Mouse (Mus musculus) neural tube, embryonic 15.5 days (tissue): ENCODE measurements around the gene Pde4b. TPM values are rescaled to one million over a fixed set of nuclear protein-coding genes. Genes with fewer than 3 reads are reported as not detected.

Source experiments
- ATAC-seq: fragments of 200-750 bp; cut with Nextera tagmentation; 2 replicates; pipeline ENCODE4 v1.8.0; 2017; ENCODE audit warnings: mild to moderate bottlenecking, moderate TSS enrichment, moderate library complexity; ENCODE audit not compliant: low FRiP score
- H3K27ac ChIP-seq: fragments of 300-500 bp; sonication (generic); replicated peaks from 2 replicates; pipeline ENCODE4 v1.5.1; 2015; ENCODE audit warnings: mild to moderate bottlenecking, inconsistent platforms
- H3K27me3 ChIP-seq: fragments of 300-500 bp; sonication (generic); replicated peaks from 2 replicates; pipeline ENCODE4 v1.6.1; 2015; ENCODE audit warnings: inconsistent platforms
- H3K36me3 ChIP-seq: fragments of 300-500 bp; sonication (generic); 2 replicates; pipeline ENCODE4 v1.6.1; 2015; ENCODE audit warnings: inconsistent platforms
- H3K4me1 ChIP-seq: fragments of 300-500 bp; sonication (generic); 2 replicates; pipeline ENCODE4 v1.6.1; 2015; ENCODE audit warnings: inconsistent platforms
- H3K4me2 ChIP-seq: fragments of 300-500 bp; sonication (generic); 2 replicates; pipeline ENCODE4 v1.6.1; 2015; ENCODE audit warnings: inconsistent platforms, mild to moderate bottlenecking, moderate library complexity
- H3K4me3 ChIP-seq: fragments of 300-500 bp; sonication (generic); replicated peaks from 2 replicates; pipeline ENCODE4 v1.5.1; 2015; ENCODE audit warnings: mild to moderate bottlenecking, inconsistent platforms
- H3K9ac ChIP-seq: fragments of 300-500 bp; sonication (generic); replicated peaks from 2 replicates; pipeline ENCODE4 v1.6.1; 2015; ENCODE audit warnings: mild to moderate bottlenecking, inconsistent platforms
- H3K9me3 ChIP-seq: fragments of 300-500 bp; sonication (generic); replicated peaks from 2 replicates; pipeline ENCODE4 v1.6.1; 2016; ENCODE audit warnings: inconsistent platforms
- WGBS: fragments of 180-500 bp; shearing (Covaris S2); methylation state at CpG from one replicate; pipeline ENCODE4 v1.1.7; 2015; ENCODE audit warnings: mixed read lengths; 5-methylcytosine and 5-hydroxymethylcytosine counted together
- polyA plus RNA-seq: library from polyadenylated mRNA; unstranded; fragments of >200 nt; fragmentation: Nextera tagmentation; extraction: Ambion mirVana; gene quantifications from 2 replicates; pipeline ENCODE4 v1.2.1, GENCODE M21; 2015

Gene Pde4b
- polyA plus RNA-seq, 1 experiment from 2014 or later, result 40.9 TPM

GRCm38 (mm10) chr4:102104534-102105014, 17.2 kb downstream of the Pde4b start:
- Histone ChIP-seq H3K36me3 (no peaks in the 10 kb centered on the region), H3K4me2 (no peak overlapping the region), H3K27ac (no peak overlapping the region), H3K4me3 (no peak overlapping the region), H3K9me3 (no peaks in the 10 kb centered on the region), H3K9ac (no peak overlapping the region), H3K27me3 (no peaks in the 10 kb centered on the region), H3K4me1 (no peaks in the 10 kb centered on the region)
- WGBS, result 85% methylated on average over 2 of the region's 2 CpGs
- ATAC-seq, result no peak

- Histone ChIP-seq H3K36me3 (no peaks in the 10 kb centered on the region), H3K9me3 (no peaks in the 10 kb centered on the region), H3K27me3 (no peaks in the 10 kb centered on the region), H3K4me1 (no peaks in the 10 kb centered on the region), H3K4me2 (no peak overlapping the region), H3K9ac (no peak overlapping the region), H3K4me3 (no peak overlapping the region), H3K27ac (no peak overlapping the region)
- ATAC-seq, result no peak
- 93% methylated on average over 6 of the region's 6 CpGs for WGBS
Measured at GRCm38 (mm10) chr4:102106771-102107170, 19.4 kb downstream of the Pde4b start.

- Histone ChIP-seq H3K27me3 (no peaks in the 10 kb centered on the region), H3K9me3 (no peaks in the 10 kb centered on the region), H3K9ac (no peak overlapping the region), H3K36me3 (no peaks in the 10 kb centered on the region), H3K4me2 (no peak overlapping the region), H3K4me1 (no peaks in the 10 kb centered on the region), H3K27ac (no peak overlapping the region), H3K4me3 (no peak overlapping the region)
- WGBS, result 93% methylated on average over 3 of the region's 3 CpGs
- ATAC-seq, result no peak
Measured at GRCm38 (mm10) chr4:102119454-102119853, 32.1 kb downstream of the Pde4b start.

- no peak overlapping the region for H3K9ac ChIP-seq
- H3K4me2 ChIP-seq, result no peak overlapping the region
- no peaks in the 10 kb centered on the region for H3K4me1 ChIP-seq
- no peaks in the 10 kb centered on the region for H3K27me3 ChIP-seq
- no peaks in the 10 kb centered on the region for H3K36me3 ChIP-seq
- H3K27ac ChIP-seq, result no peak overlapping the region
- 82% methylated on average over 3 of the region's 3 CpGs for WGBS
- ATAC-seq, result no peak
- H3K4me3 ChIP-seq, result no peak overlapping the region
- H3K9me3 ChIP-seq, result no peaks in the 10 kb centered on the region
Measured at GRCm38 (mm10) chr4:102136366-102136849, 49.1 kb downstream of the Pde4b start.

- Histone ChIP-seq H3K4me1 (no peaks in the 10 kb centered on the region), H3K9me3 (no peaks in the 10 kb centered on the region), H3K4me2 (no peak overlapping the region), H3K9ac (no peak overlapping the region), H3K36me3 (no peaks in the 10 kb centered on the region), H3K4me3 (no peak overlapping the region), H3K27ac (no peak overlapping the region), H3K27me3 (no peaks in the 10 kb centered on the region)
- WGBS, result 71% methylated on average over 4 of the region's 4 CpGs
- ATAC-seq, result no peak
Measured at GRCm38 (mm10) chr4:102138346-102138745, 51.0 kb downstream of the Pde4b start.

GRCm38 (mm10) chr4:102141241-102141640, 53.9 kb downstream of the Pde4b start:
- Histone ChIP-seq H3K4me2 (no peak overlapping the region), H3K27me3 (no peaks in the 10 kb centered on the region), H3K4me3 (no peak overlapping the region), H3K36me3 (no peaks in the 10 kb centered on the region), H3K9ac (no peak overlapping the region), H3K9me3 (no peaks in the 10 kb centered on the region), H3K27ac (no peak overlapping the region), H3K4me1 (no peaks in the 10 kb centered on the region)
- no peak for ATAC-seq
- 85% methylated on average over 3 of the region's 3 CpGs for WGBS

GRCm38 (mm10) chr4:102148766-102149165, 61.4 kb downstream of the Pde4b start:
- H3K4me2 ChIP-seq, result no peak overlapping the region
- WGBS, result 75% methylated on average over 4 of the region's 4 CpGs

GRCm38 (mm10) chr4:102159178-102159577, 71.8 kb downstream of the Pde4b start:
- H3K27ac ChIP-seq, result no peak overlapping the region
- ATAC-seq, result no peak
- H3K27me3 ChIP-seq, result no peaks in the 10 kb centered on the region
- H3K9me3 ChIP-seq, result no peaks in the 10 kb centered on the region
- no peak overlapping the region for H3K9ac ChIP-seq
- H3K4me1 ChIP-seq, result no peaks in the 10 kb centered on the region
- H3K4me3 ChIP-seq, result no peak overlapping the region
- no peak overlapping the region for H3K4me2 ChIP-seq
- H3K36me3 ChIP-seq, result no peaks in the 10 kb centered on the region

More at GRCm38 (mm10) chr4:102148766-102149165, 61.4 kb downstream of the Pde4b start:
- Histone ChIP-seq H3K9me3 (no peaks in the 10 kb centered on the region), H3K27ac (no peak overlapping the region), H3K36me3 (no peaks in the 10 kb centered on the region), H3K4me1 (no peaks in the 10 kb centered on the region), H3K4me3 (no peak overlapping the region), H3K9ac (no peak overlapping the region), H3K27me3 (no peaks in the 10 kb centered on the region)
- no peak for ATAC-seq

GRCm38 (mm10) chr4:102171636-102172035, 84.3 kb downstream of the Pde4b start:
- Histone ChIP-seq H3K27ac (no peak overlapping the region), H3K4me1 (no peaks in the 10 kb centered on the region), H3K9ac (no peak overlapping the region), H3K27me3 (no peaks in the 10 kb centered on the region), H3K4me3 (no peak overlapping the region), H3K4me2 (no peak overlapping the region), H3K9me3 (no peaks in the 10 kb centered on the region), H3K36me3 (no peaks in the 10 kb centered on the region)
- no peak for ATAC-seq
- WGBS, result 44% methylated on average over 3 of the region's 3 CpGs

GRCm38 (mm10) chr4:102172711-102173213, 85.4 kb downstream of the Pde4b start:
- Histone ChIP-seq H3K9me3 (no peaks in the 10 kb centered on the region), H3K4me1 (no peaks in the 10 kb centered on the region), H3K36me3 (no peaks in the 10 kb centered on the region), H3K4me2 (no peak overlapping the region), H3K27ac (no peak overlapping the region), H3K4me3 (no peak overlapping the region), H3K27me3 (no peaks in the 10 kb centered on the region), H3K9ac (no peak overlapping the region)
- no peak for ATAC-seq
- WGBS, result 36% methylated on average over 7 of the region's 7 CpGs

- Histone ChIP-seq H3K27ac (no peak overlapping the region), H3K9me3 (no peaks in the 10 kb centered on the region), H3K4me1 (no peaks in the 10 kb centered on the region), H3K27me3 (no peaks in the 10 kb centered on the region), H3K36me3 (no peaks in the 10 kb centered on the region), H3K4me3 (no peak overlapping the region), H3K4me2 (no peak overlapping the region), H3K9ac (no peak overlapping the region)
- 81% methylated on average over 2 of the region's 2 CpGs for WGBS
- no peak for ATAC-seq
Measured at GRCm38 (mm10) chr4:102175985-102176384, 88.6 kb downstream of the Pde4b start.

- H3K36me3 ChIP-seq, result no peaks in the 10 kb centered on the region
- 92% methylated on average over 5 of the region's 5 CpGs for WGBS
- H3K9ac ChIP-seq, result no peak overlapping the region
- H3K27ac ChIP-seq, result no peak overlapping the region
- no peaks in the 10 kb centered on the region for H3K27me3 ChIP-seq
- H3K4me1 ChIP-seq, result no peaks in the 10 kb centered on the region
- no peak for ATAC-seq
- no peak overlapping the region for H3K4me3 ChIP-seq
- no peaks in the 10 kb centered on the region for H3K9me3 ChIP-seq
- H3K4me2 ChIP-seq, result no peak overlapping the region
Measured at GRCm38 (mm10) chr4:102177258-102177657, 89.9 kb downstream of the Pde4b start.
